Mouse (Mus musculus) monocyte, adult 5-6 weeks (primary cell): ENCODE measurements around the gene Dut. TPM values are rescaled to one million over a fixed set of nuclear protein-coding genes. Genes with fewer than 3 reads are reported as not detected.
A peak's percentile ranks its signal among the peaks of the same experiment; 100 is the strongest.

Experiments
- ATAC-seq: fragments of 153-309, 156-312 bp; replicated peaks from 2 replicates; pipeline ENCODE4 v1.8.0; 2017; ENCODE audit warnings: mild to moderate bottlenecking; ENCODE audit not compliant: low TSS enrichment, insufficient number of reproducible peaks, severe bottlenecking, poor library complexity, low FRiP score
- total RNA-seq: library from RNA; stranded (forward); fragments of 200-1000, 200-491, 200-594 nt; gene quantifications from 3 replicates; pipeline ENCODE4 v1.2.3, GENCODE M21; 2017

Gene Dut
- total RNA-seq = 9.1 to 14.2 TPM (median 11.6 TPM) in 3 replicates

DNA sequence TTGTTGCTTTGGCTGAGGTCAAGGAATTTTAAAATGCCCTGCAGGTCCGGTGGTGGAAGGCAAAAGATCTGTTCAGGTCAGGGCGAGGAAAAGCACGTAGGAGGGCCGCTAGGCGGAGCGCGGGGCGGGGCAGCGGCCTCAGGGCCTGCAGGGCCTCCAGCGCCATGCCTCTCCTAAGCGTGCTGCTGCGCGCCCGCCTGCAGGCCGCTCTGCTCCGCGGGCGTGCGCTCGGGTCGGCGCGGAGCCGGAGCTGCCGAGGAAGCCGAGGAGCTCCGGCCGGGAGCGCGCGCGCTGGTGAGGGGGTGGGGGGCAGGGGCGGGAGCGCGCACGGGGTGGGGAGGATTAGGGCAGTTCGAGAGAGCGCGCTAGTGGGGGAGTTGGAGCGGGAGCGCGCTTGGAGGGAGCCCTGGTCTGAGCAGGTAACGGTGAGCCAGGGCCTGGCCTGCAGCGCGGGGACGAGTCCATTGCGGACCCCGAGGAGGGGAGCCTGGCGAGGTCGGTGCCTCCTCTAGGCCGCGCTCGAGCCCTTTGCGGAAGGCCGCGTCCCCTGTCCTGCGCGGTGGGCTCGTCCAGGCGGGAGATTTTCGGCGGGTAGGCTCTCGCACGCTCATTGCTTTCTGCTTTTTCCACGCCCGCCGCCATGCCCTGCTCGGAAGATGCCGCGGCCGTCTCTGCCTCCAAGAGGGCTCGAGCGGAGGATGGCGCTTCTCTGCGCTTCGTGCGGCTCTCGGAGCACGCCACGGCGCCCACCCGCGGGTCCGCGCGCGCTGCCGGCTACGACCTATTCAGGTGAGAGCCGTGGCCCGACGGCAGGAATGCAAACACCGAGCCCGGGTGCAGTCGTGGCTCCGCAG is at the start of gene Dut:
Gene Dut, plus strand, starts transcription at position 83 of the 854 bp plus-strand sequence.
- peak; percentile 89 for ATAC-seq

DNA sequence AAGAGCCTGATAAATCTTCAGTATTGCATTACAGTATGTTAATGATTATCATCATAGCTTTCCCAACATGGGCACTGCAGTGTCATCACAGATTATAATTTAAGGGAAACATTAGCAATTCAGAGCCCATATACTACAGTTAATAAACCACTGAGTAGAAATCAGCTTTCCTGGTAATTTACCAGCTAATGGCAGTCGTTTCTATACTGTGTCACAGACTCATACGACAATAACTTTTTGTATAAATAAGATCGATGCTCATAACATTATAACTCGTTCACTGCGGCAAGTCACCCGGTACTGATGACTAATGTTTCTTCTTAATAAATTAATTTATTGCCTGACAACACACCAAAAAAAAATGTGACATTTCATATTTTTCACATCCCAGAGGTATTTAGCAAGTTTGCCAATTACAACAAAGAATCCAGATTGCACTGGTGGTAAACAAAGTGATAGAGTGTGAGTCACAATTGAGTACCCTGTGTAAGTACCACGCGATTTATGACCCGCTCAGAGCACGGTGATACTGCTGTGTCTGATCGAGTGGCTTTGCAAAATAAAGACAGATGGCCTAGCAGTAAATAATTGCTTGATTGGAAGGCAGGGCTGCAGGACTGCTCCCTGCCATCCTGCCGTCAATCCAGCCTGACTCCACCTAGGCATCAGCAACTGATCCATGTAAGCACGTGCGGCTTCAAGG is 37.9 kb upstream of the Dut start:
- no peak for ATAC-seq

DNA sequence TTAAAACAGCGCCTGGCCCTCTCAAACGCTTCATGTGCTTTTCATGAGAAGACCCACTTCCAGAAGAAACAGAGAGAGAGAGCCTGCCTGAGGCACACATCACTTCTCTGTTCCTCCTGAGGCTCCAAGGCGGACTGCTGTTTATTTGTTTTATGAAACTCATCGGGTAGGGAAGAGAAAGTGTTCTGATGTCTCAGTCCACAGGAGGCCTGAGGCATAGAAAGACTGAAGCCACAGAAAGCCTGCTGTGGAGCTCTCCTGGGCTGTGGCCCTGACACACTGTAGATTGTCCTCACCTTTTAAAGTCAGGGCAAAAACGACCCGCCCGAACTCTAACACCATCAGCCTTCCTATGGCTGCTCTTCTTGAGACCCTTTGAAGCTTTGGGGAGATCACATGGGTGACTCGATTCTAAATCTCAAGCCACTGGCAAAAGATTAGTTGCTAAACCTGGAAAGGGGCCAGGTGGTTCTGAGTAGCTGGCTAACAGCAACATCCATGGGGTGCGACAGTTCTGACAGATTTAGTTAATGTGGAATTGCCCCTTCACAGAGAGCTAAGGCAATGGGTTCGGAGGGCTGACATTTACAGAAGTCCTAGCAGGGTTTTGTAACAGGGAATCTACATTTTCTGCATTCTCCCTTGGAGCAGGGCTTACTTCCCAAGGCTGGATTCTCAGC is 35.0 kb upstream of the Dut start:
- no peak for ATAC-seq

DNA sequence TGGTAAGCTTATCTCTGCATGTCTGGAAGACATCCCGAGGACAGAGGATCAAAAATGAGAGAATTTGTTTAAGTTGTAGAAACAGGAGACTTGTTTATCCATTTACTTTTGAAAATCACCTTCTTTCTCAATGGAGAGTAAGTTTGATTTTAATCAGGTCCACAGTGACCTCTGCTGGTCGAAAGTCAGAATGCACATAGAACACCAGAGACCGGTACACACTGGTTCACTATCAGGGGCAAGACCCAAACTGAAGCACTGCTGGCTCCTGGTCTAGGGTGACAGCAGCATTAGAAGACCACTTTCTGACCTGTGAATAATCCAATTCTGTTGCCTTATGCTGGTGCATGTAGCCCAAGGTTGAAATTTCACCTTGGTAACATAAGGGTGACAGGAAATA is 32.4 kb upstream of the Dut start:
- ATAC-seq = 0 out of 2 replicates have a peak, but pooled peaks have one; percentile 56

DNA sequence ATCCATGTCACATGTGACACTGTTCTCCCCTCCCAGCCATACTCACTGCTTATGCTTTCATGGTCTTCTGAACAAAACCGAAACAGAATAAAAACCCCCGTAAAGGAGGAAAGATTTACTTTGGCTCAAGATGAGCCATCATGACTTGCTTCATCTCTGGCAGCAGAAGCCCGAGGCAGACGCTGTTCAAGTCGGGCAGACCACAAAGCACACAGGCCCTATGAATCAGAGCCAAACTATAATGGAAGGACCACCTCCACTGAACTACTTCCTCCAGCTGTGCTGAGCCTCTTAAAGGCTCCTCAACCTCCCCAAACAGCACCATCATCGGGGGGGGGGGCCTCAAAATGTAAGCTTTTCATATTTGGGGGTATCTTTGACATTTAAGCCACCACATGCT is 29.7 kb upstream of the Dut start:
- ATAC-seq = no peak

DNA sequence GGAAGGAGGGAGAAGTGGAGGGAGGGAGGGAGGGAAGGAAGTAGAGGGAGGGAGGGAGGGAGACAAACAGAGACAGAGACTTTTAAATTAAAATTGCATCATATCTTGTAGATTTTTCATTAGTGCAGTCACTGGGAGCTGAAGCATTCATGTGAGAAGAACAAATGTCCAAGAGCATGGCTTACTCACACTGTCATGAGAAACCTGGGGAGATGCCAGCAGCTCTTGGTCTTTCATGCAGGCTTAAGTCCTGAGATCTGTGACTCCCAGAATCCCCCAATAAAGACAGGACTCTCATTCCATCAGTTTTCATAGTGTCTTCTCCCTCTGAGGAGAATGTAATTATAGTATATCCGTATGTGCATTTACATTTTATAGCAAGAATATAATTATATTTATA is 28.4 kb upstream of the Dut start:
- ATAC-seq = no peak

DNA sequence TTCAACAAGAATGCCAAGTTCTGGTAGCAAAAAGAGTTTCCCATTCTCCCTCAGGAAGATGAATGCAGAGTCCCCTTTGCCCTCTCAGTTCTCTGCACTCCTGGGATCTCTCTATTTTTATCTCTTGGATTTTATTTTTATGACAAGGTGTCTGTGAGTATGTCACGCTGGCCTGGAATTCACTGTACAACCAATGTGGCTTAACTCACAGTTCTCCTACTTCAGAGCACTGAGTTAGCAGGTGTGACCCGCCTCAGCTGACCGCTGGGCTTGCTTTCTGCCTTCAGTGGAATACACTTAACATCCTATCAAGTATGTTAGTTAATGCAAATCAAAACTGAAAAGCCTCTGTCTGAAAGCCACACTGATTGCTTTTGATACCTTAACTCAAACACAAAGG is 27.7 kb upstream of the Dut start:
- ATAC-seq = no peak

DNA sequence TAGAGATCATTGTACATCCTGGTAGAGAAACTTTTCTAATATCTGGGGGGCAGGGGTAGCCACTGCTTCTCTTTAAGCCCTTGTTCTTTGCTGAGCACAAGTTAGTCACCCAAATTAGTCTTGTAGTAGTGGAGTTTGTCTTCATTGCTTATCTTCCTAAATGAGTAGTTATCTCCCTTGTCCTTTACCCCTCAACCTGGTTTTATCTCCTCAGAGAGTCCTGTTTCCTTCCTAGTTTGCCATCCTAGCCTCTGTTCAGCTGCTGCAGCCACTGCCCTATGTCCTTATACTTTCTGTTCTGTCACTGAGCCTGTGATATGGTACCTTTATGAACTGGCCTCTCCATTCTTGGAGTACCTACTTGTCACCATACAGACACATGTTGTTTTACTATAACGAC is 25.3 kb upstream of the Dut start:
- no peak for ATAC-seq

DNA sequence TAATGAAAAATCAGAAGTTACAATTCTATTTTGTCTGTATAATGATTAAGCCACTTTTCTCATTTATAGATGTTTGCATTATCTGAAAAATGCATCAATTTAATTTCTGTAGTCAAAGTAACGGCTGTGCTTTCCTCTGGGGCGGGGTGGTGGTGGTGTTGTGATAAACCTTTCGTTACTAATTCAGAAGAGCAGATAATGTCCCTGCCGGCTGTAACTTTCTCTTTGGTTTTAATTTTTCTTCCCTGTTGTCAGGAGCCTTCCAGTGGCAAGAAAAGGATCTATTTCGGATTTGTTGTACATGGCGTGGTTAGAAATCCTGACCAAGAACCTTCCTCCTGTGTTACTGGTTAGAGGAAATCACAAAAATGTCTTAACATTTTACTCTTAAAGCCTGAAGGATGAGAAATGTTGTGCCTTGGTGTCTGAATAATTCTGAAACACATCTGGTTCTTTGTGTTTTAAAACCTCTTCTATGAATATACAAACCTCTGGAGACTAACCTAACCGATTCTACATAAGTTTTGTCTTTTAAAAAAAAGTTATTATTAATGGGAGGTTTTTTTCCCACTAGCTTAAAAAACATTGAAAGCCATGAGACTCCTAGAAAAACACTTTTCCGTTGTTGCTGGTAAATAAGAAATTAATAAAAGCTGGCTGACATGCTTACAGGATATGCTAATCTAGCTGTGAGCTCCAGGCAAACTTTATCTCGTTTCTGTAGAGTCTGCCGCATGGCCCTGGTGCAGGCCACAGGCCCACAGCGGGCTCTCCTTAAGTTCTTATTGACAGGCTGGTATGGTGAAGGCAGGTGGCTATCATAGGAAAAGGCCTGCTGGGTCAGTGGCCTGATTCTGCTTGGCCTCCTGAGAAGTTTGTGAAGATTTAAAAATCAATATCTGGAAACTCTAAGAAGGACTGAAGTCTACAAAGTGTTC is 18.2 kb upstream of the Dut start:
- ATAC-seq = no peak

DNA sequence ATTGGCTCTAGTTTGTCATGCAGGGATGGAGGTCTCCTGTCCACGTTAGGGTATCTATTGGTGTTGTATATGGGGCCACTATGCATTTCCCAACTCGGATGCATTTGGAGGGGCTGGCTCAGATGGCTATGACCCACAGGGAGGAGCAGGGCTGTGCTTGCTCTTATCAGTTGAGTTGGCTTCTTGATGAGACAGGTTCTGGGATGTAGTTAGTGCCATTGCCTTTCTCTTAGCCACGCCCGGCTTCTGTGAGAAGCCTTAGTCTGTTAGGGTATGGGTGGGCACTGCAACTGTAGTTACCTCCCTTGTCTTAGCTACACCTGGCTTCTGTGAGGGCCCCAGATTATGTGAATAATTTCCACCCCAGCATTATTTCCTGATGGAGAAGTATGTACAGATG is 14.8 kb upstream of the Dut start:
- ATAC-seq = no peak

DNA sequence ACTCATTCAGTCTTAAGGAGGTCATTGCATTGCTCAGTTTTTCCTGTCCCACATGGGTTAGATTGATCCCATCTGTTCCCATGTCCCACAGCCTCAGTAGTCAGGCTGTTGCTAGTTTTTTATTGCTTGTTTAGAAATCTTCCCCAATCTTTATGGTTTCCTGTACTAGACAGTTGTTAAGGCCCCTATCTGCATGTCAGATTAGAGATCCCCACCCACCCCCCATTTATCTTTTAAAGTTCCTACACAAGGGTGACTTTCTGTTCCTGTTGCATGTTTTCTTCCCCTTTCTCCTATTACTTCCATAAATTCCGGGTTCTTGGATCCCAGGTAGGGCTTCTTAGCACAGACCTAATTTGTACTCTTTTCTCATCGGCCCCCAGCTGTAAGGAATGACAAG is 13.5 kb upstream of the Dut start:
- no peak for ATAC-seq

DNA sequence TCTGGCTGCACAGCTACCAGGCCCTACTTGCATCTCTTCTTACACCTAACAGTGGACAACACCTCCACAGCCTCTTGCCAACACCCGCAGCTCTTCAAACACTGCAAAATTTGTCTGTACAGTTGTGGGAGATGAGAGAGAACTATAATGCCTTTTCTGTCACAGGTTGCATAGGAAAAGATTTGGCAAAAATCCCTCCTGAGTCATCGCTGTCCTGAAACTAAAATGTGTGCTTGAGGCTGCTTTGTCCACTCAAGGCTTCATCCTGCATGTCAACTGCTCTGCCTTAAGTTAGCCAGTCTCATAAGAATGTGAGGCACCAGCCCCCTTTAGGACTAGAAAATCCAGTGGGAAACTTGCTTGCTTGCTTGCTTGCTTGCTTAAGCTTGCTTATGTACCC is 12.9 kb upstream of the Dut start:
- ATAC-seq = no peak

DNA sequence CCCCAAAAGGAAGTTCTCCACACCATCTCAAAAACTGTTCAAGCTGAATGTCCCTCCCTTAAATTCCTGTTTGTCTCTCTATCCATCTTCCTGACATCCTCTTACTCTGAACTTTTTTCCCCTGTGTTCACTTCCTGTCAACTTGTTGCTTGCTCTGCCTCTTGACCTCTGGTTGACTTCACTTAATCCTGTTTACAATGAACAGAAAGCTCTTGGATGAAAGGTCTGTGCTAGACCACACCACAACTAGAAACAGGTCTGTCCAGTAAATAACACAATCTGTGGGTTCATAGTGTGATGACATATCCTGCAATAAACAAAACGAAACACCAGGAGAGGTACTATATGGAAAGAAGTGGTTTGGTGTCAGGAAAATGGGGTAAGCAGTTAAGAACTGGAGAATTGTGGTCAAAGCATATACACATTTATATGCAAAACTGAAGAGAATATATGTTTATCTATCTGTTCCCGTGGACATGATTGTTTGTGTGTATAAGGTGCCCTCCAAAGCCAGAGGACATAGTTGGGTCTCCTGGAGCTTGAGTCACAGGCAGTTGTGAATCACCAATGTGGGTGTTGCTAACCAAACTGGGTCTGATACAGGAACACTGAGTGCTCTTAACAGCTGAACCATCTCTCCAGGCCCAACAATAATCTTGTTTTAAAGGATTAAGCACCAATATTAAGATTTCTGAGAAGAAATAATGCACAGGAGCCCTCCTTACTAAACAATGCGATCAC is 1.3 kb upstream of the Dut start:
- ATAC-seq = no peak

DNA sequence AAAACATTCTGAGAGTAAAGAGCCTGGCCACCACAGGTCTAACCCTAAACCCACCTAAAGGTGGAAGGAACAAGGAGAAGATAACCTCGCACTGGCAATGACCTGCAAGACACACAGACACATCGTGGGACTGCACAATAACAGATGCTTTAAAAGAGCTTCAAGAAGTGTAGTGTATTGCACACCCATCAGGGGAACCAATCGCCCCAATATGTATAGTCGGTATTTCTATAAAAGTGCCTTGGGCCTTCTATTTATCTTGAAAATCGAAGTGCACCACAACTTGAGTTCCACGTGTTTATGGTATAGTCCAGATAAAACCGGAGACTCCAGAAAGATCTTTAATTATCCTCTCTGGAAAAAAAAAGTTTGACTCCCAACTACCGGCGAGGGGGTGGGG is 321 bp upstream of the Dut start:
- ATAC-seq = no peak

DNA sequence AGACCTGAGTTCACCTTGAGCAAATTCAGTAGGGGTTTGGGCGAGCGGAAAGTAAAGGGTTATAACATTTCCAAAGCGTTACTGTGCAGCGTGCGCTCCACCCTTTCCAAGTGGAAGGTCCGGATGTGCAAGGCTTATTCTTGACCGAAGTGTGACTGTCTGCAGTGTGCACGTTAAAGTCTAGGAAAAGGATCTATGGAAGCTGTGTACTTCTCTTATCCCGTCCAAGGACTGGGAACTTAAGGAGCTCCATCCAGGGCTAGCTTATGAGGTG is 909 bp downstream of the Dut start:
- ATAC-seq = no peak

DNA sequence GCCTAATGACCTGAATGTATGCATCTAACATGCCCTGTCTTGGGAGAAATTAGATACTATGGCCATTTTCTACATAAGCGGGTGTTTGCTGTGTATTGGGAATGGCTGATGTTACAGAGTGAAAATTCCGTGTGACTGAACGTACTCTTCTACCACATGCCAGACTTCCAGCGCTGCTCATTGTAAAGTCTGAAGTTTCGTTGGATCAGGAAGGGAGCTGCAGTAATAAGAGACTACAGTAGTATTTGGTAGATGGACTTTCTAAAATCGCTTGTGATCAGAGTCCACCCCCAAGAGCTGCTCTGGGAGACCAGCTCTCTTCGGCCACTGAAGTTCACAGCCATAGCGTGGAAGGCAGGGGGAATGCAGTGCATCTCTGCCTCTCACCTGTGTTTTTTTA is 1.3 kb downstream of the Dut start:
- no peak for ATAC-seq

DNA sequence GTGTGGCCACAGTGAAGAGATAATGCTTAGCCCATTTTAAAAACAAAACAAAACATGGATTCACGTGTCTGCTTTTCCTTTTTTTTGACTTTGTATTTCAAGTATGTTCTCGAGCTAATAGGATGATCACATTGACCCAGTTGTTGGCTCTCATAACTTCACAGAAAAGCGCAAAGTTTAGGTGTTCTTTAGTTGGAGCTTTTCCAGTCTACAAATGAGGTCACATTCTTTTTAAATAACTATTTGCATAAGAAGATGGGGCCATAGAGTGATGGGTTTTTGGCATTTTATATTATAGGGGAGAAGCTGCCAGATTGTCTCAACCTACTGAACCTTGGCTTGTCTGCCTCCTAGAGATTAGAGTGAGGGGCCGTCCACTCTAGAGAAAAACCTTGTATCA is 2.3 kb downstream of the Dut start:
- ATAC-seq = no peak

DNA sequence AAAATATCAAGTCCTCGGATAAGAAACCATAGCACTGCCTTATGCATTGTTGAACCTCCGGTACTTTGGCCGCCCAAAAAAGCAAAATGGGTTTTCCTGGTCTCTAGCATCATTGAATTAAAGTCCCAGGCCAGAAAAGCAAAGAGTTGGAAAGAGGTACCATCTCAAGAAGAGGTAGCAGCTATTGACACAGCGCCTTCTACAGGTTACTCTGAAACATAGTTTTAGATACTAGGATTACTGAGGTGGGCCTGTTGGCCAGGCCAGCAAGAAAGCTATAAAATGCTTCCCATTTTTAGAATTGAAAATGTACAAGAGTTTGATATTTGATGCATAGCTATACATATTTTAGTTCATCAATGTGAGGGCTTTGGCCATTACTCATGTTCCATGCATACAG is 2.9 kb downstream of the Dut start:
- ATAC-seq = no peak
